Mouse (Mus musculus) gastrocnemius, adult 8-10 months (tissue): ENCODE data around the gene Slc5a5. TPM values are rescaled to one million over a fixed set of nuclear protein-coding genes. Genes with fewer than 3 reads are reported as not detected.

ENCODE experiments used
- DNase-seq, 2 experiments: peaks; one replicate each; pipeline ENCODE4 v3.0.0; 2022; ENCODE audit warnings: low spot score in 2 of 2
- microRNA-seq: library from miRNA; unstranded; fragments of <30 nt; microRNA quantifications from one replicate; pipeline ENCODE4 v1.2.0, GENCODE M21; 2022
- total RNA-seq, 4 experiments: library from RNA; stranded (reverse); gene quantifications; 2 replicates each; pipeline ENCODE4 v1.2.4; 2022

Gene Slc5a5
- total RNA-seq, 4 experiments from 2014 or later: not detected

DNA sequence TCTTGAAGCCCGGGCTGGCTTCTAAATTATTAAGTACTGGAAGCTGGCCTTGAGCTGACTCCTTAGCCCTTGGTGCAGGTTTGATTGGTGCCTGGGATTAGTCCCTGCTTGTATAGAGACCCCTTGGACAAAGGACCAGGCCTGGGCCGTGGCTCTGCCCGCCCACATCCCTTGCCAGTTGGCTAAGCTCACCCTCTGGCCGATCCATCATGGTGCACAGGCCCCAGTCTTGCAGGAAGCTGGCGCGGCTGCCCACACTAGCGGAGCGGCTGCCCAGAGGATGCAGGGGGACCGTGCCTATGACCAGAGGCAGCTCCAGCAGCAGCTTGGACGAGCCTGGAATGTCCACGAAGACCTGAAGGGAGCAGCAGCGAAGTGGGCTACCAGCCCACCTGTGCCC, 55.9 kb downstream of the Slc5a5 start:
- no peak for DNase-seq

DNA sequence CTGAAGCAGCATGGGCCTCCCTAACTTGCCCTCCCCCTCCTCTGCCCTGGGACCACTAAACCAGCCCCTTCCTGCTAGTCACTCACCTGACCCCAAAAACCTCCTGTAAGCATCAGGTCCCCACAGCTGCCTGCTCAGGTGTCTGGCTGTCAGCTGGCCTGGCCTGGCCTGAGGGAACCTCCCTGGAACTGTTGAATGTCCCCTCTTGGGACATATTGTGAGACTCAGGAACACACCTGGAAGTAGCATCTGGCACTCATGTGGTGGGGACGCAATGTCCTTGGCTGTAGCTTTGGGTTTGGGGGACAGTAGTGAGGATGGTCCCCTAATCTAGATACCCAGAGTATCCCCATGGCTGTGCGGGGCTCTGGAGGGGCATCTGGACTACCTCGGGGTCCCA, 58.5 kb downstream of the Slc5a5 start:
- peak in 1 of 2 experiments; percentile 54 for DNase-seq

DNA sequence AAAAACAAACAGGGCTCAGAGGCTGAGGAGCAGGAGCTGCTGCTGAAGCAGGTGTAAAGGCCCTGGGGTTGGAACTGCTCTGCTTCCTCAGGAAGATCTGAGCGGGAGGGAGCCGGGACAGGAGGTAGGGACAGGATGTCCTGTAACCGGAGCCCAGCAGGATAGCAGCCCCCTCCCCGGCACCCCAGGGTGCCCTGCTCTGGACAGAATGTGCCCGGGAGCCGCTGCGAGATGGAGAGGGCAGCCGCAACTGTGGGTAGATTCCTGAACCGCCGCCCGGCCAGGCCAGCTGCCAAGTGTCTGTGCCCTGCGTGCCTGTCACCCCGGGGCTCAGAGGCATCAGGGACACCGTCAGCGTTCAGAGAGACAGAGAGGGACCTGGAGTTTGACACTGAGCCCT, 59.0 kb downstream of the Slc5a5 start:
- DNase-seq: peak; percentile 89 to 93

DNA sequence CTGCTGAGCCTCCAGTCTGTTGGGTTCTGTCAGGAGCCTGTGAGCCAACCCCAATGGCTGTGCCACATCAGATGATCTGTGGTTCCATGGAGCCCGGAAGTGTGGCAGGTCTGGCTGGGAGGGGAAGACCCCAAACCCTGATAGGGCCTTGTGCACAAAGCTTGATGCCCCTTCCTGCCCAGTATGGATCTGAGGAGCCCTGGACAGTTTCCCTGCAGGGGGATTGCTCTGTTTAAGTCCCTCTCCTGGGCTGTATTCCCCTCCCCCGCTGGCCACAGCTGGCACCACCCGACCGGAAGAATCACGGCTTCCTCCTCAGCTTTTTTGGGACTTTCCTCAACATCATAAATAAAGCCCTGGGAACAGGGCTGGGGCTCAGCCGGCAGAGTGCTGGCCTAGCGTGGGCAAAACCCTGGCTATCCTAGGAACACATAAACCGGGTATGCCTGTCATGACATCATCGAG, 59.5 kb downstream of the Slc5a5 start:
- DNase-seq: no peak

Small RNAs within 50 kb of the gene (microRNA-seq; reads per million reads assigned to microRNA genes)
- gene Mir1969 (not detected), gene Mir7067 (not detected)

Other genes starting within 250 kb of the Slc5a5 start
- gene Pgpep1, start 232.4 kb downstream of the Slc5a5 start, total RNA-seq: 10 to 100 TPM; 13.6 to 19.0 (median 15.7) TPM
- gene Lsm4, start 219.5 kb downstream of the Slc5a5 start, total RNA-seq: 10 to 100 TPM; 64.4 to 75.4 (median 70.3) TPM
- gene Jund, start 193.8 kb downstream of the Slc5a5 start, total RNA-seq: 10 to 100 TPM; 31.9 to 42.0 (median 38.3) TPM
- gene Iqcn, start 189.3 kb downstream of the Slc5a5 start, total RNA-seq: not detected
- not detected for gene Gm3336, start 174.2 kb downstream of the Slc5a5 start, total RNA-seq
- 1 to 10 TPM in 2 of 4 experiments, under 1 TPM in 2; 0.65 to 2.3 (median 1.1) TPM for gene Pde4c, start 169.0 kb downstream of the Slc5a5 start, total RNA-seq
- gene Rab3a, start 138.1 kb downstream of the Slc5a5 start, total RNA-seq: 10 to 100 TPM; 28.5 to 34.0 (median 32.3) TPM
- 10 to 100 TPM; 19.7 to 24.6 (median 22.2) TPM for gene Mpv17l2, start 131.8 kb downstream of the Slc5a5 start, total RNA-seq
- 10 to 100 TPM; 14.5 to 17.4 (median 16.0) TPM for gene Pik3r2, start 116.0 kb downstream of the Slc5a5 start, total RNA-seq
- gene Mast3, start 87.7 kb downstream of the Slc5a5 start, total RNA-seq: 1 to 10 TPM; 1.7 to 4.5 (median 2.4) TPM
- gene Il12rb1, start 84.3 kb downstream of the Slc5a5 start, total RNA-seq: not detected
- gene Arrdc2, start 53.0 kb downstream of the Slc5a5 start, total RNA-seq: 100 to 1,000 TPM in 1 of 4 experiments, 10 to 100 TPM in 3; 38.9 to 177 (median 68.9) TPM
- gene Kcnn1, start 29.5 kb downstream of the Slc5a5 start, total RNA-seq: 10 to 100 TPM; 18.0 to 21.5 (median 20.5) TPM
- 10 to 100 TPM; 61.7 to 77.8 (median 67.5) TPM for gene Ccdc124, start 18.8 kb downstream of the Slc5a5 start, total RNA-seq
- gene Rpl18a, start 4.7 kb upstream of the Slc5a5 start, total RNA-seq: 1,000 to 10,000 TPM in 2 of 4 experiments, 100 to 1,000 TPM in 2; 935 to 1,159 (median 1,025) TPM
- 10 to 100 TPM in 3 of 4 experiments, 1 to 10 TPM in 1; 9.2 to 15.9 (median 13.7) TPM for gene Map1s, start 13.2 kb upstream of the Slc5a5 start, total RNA-seq